Mouse (Mus musculus) cerebellum, postnatal 25 days (tissue): ENCODE measurements around the gene Sema3d.

Source experiments
- DNase-seq, 2 experiments: peaks; one replicate each; pipeline ENCODE4 v3.0.0; 2021; ENCODE audit warnings: mixed read lengths in 2 of 2

Sema3d gene

GRCm38 (mm10) chr5:12499791-12500504, 116.8 kb downstream of the Sema3d start:
- no peak for DNase-seq

GRCm38 (mm10) chr5:12512471-12512870, 129.3 kb downstream of the Sema3d start:
- DNase-seq = no peak

- no peak for DNase-seq
Measured at GRCm38 (mm10) chr5:12515283-12515682, 132.1 kb downstream of the Sema3d start.

GRCm38 (mm10) chr5:12525235-12525767, 142.1 kb downstream of the Sema3d start:
- DNase-seq = no peak

GRCm38 (mm10) chr5:12528596-12528995, 145.4 kb downstream of the Sema3d start:
- no peak for DNase-seq

- DNase-seq = no peak
Measured at GRCm38 (mm10) chr5:12529771-12530170, 146.6 kb downstream of the Sema3d start.

GRCm38 (mm10) chr5:12541268-12541667, 158.1 kb downstream of the Sema3d start:
- peak in 1 of 2 experiments; percentile 8 for DNase-seq

- DNase-seq = no peak
Measured at GRCm38 (mm10) chr5:12549046-12549669, 166.0 kb downstream of the Sema3d start.

- no peak for DNase-seq
Measured at GRCm38 (mm10) chr5:12555401-12555800, 172.2 kb downstream of the Sema3d start.

GRCm38 (mm10) chr5:12557889-12558288, 174.7 kb downstream of the Sema3d start:
- peak in 1 of 2 experiments; percentile 7 for DNase-seq

- DNase-seq = no peak
Measured at GRCm38 (mm10) chr5:12561740-12562139, 178.6 kb downstream of the Sema3d start.

GRCm38 (mm10) chr5:12562204-12562603, 179.0 kb downstream of the Sema3d start:
- peak; percentile 38 to 70 for DNase-seq

GRCm38 (mm10) chr5:12563132-12563531, 179.9 kb downstream of the Sema3d start:
- DNase-seq = no peak

GRCm38 (mm10) chr5:12564602-12565220, 181.5 kb downstream of the Sema3d start:
- no peak for DNase-seq

GRCm38 (mm10) chr5:12566568-12566967, 183.4 kb downstream of the Sema3d start:
- DNase-seq = no peak

- no peak for DNase-seq
Measured at GRCm38 (mm10) chr5:12574551-12574950, 191.4 kb downstream of the Sema3d start.

GRCm38 (mm10) chr5:12575262-12575661, 192.1 kb downstream of the Sema3d start:
- DNase-seq = no peak

- no peak for DNase-seq
Measured at GRCm38 (mm10) chr5:12579752-12580151, 196.6 kb downstream of the Sema3d start.

- no peak for DNase-seq
Measured at GRCm38 (mm10) chr5:12582540-12582939, 199.4 kb downstream of the Sema3d start.

- no peak for DNase-seq
Measured at GRCm38 (mm10) chr5:12583293-12583834, 200.2 kb downstream of the Sema3d start.

- no peak for DNase-seq
Measured at GRCm38 (mm10) chr5:12584886-12585285, 201.7 kb downstream of the Sema3d start.

GRCm38 (mm10) chr5:12634227-12634980, 251.2 kb downstream of the Sema3d start:
- no peak for DNase-seq
